Mouse (Mus musculus): ENCODE measurements around the gene Ufsp1. TPM values are rescaled to one million over a fixed set of nuclear protein-coding genes. Genes with fewer than 3 reads are reported as not detected.

Gene Ufsp1
- polyA plus RNA-seq, 1 experiment from 2014 or later: 7.6 TPM

DNA sequence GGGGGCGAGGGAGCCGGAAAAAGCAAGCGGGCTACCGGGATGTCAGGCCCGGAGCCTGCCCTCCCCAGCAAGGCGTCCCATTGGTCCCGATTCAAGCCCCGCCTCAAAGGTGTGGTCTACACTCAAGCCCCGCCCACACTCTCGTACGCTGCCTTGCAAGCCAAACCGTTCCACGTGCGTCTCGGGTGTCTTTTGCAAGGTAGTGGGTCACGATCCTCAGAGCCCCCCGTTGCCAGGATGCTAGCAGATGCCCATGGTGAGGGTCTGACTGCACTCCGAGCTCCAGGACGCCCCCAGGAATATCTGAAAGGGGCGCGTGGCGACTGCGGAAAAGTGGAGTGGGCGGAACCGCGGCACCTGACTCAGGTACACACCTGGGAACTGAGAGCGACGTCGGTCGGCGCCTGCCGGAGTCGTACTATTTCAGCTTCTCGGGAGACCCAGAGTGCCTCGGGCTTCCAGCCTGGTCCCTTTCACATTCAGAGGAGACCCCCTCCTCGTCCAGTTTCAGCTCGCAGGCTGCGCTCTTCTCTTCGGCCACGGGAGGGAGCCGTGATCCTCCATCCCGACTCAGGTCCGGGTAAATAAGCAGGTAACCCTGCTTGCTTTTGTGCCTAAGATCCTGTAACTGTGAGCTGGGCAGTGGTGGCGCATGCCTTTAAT is 39.2 kb downstream of the Ufsp1 start, which contains the start of gene Slc12a9:
Slc12a9 (minus strand) TSS at position 86 of the 663 bp plus-strand sequence.
- WGBS: 1% methylated on average over 44 of the region's 44 CpGs

DNA sequence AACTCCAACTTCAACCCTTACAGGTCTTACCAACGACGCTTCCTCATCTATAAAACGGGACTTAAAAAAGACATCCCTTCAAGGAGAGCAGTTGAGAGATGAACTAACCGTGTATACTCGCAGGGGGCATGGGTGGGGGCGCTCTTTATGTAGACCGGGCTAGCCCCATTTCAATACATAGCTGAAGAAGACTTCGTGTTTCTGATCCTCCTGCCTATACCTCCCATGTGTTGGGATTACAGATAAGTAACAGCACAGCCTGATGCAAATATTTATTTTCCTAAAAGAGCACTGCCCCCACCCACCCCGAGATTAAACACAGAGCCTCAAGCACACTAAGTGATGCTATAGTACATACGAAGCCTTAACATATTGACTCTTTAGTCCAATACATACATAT is 39.9 kb downstream of the Ufsp1 start:
- Histone ChIP-seq H3K36me3 (ENCODE audit: control insufficient read depth, insufficient read depth, low read length) (no peaks in the 10 kb centered on the region), H3K27me3 (ENCODE audit: control insufficient read depth, insufficient read depth, low read length) (no peaks in the 10 kb centered on the region), H3K9me3 (ENCODE audit: control insufficient read depth, low read length) (no peaks in the 10 kb centered on the region), H3K4me2 (ENCODE audit: low read depth, severe bottlenecking) (no peak overlapping the region), H3K4me3 (ENCODE audit: low read depth, low read length) (no peak overlapping the region), H3K9ac (ENCODE audit: low read length) (no peak overlapping the region), H3K27ac (replicated peaks; ENCODE audit: low read depth, low read length) (no peak overlapping the region), H3K4me1 (ENCODE audit: control insufficient read depth, insufficient read depth, low read length) (peaks cover 13% of the 10 kb centered on the region)
- ATAC-seq (ENCODE audit: insufficient number of reproducible peaks, low FRiP score, low TSS enrichment, low read depth): no peak
- no peak for DNase-seq (ENCODE audit: low spot score)
- 61% methylated on average over 10 of the region's 10 CpGs for WGBS

More for the DNA sequence above, 39.2 kb downstream of the Ufsp1 start, which contains the start of gene Slc12a9:
- Histone ChIP-seq H3K4me2 (ENCODE audit: low read depth, severe bottlenecking) (peak within 1 kb of the TSS; percentile 66), H3K4me1 (ENCODE audit: control insufficient read depth, insufficient read depth, low read length) (peaks cover 6% of the 10 kb centered on the region), H3K4me3 (ENCODE audit: low read depth, low read length) (peak within 1 kb of the TSS; percentile 61), H3K27ac (replicated peaks; ENCODE audit: low read depth, low read length) (no peak within 1 kb of the TSS), H3K36me3 (ENCODE audit: control insufficient read depth, insufficient read depth, low read length) (no peaks in the 10 kb centered on the region), H3K9ac (ENCODE audit: low read length) (peak within 1 kb of the TSS; percentile 70), H3K9me3 (ENCODE audit: control insufficient read depth, low read length) (no peaks in the 10 kb centered on the region), H3K27me3 (ENCODE audit: control insufficient read depth, insufficient read depth, low read length) (no peaks in the 10 kb centered on the region)
- ATAC-seq (ENCODE audit: insufficient number of reproducible peaks, low FRiP score, low TSS enrichment, low read depth) (peak; percentile 90), DNase-seq (ENCODE audit: low spot score) (peak; percentile 95)

DNA sequence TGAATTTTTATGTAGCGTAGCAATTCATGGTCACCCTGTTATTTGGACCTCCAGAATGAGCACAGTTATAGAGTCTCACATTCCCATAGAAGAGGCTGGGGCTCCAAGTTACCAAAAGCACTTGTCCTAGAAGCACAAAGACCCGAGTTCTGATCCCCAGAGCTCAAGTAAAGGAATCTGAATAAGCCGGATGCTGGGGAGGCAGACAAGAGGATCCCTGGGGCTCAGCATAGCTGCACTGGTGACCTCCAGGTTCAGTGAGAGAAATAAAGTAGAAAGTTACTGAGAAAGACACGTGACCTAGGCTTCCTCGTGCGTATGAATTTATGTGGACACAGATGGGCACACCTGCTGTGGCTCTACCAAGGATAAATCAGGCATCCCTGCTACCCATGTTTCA is 40.6 kb downstream of the Ufsp1 start:
- Histone ChIP-seq H3K4me3 (ENCODE audit: low read depth, low read length) (no peak overlapping the region), H3K9ac (ENCODE audit: low read length) (no peak overlapping the region), H3K4me2 (ENCODE audit: low read depth, severe bottlenecking) (no peak overlapping the region), H3K27ac (replicated peaks; ENCODE audit: low read depth, low read length) (no peak overlapping the region), H3K27me3 (ENCODE audit: control insufficient read depth, insufficient read depth, low read length) (no peaks in the 10 kb centered on the region), H3K9me3 (ENCODE audit: control insufficient read depth, low read length) (no peaks in the 10 kb centered on the region), H3K36me3 (ENCODE audit: control insufficient read depth, insufficient read depth, low read length) (no peaks in the 10 kb centered on the region), H3K4me1 (ENCODE audit: control insufficient read depth, insufficient read depth, low read length) (peaks cover 18% of the 10 kb centered on the region)
- no peak for ATAC-seq (ENCODE audit: insufficient number of reproducible peaks, low FRiP score, low TSS enrichment, low read depth)
- WGBS: 75% methylated on average over 6 of the region's 6 CpGs
- no peak for DNase-seq (ENCODE audit: low spot score)

DNA sequence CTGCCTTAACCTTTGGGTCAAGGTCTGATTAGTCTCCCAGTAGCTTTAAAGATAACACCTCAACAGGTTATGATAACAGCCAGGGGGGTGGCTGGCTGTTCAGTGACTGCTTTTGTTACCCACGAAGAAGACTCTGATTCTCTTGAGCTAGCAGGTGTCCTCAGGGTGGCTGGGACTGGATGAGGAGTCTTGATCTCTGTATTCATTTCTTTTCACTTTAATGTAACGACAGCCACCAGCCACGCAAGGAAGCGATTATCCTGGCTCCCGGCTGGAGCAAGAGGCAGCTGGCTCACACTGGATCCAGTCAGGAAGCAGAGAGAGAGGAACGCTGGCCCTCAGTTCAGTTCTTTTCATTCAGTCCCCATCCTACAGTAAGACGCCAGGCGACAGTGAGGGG is 42.8 kb downstream of the Ufsp1 start:
- DNase-seq (ENCODE audit: low spot score) (no peak), ATAC-seq (ENCODE audit: insufficient number of reproducible peaks, low FRiP score, low TSS enrichment, low read depth) (no peak)
- no peaks in the 10 kb centered on the region for H3K27me3 ChIP-seq (ENCODE audit: control insufficient read depth, insufficient read depth, low read length)
- no peak overlapping the region for H3K27ac ChIP-seq (replicated peaks; ENCODE audit: low read depth, low read length)
- no peak overlapping the region for H3K9ac ChIP-seq (ENCODE audit: low read length)
- H3K4me1 ChIP-seq (ENCODE audit: control insufficient read depth, insufficient read depth, low read length): peaks cover 18% of the 10 kb centered on the region
- H3K36me3 ChIP-seq (ENCODE audit: control insufficient read depth, insufficient read depth, low read length): no peaks in the 10 kb centered on the region
- 47% methylated on average over 8 of the region's 8 CpGs for WGBS
- H3K9me3 ChIP-seq (ENCODE audit: control insufficient read depth, low read length): no peaks in the 10 kb centered on the region
- H3K4me2 ChIP-seq (ENCODE audit: low read depth, severe bottlenecking): no peak overlapping the region
- no peak overlapping the region for H3K4me3 ChIP-seq (ENCODE audit: low read depth, low read length)

DNA sequence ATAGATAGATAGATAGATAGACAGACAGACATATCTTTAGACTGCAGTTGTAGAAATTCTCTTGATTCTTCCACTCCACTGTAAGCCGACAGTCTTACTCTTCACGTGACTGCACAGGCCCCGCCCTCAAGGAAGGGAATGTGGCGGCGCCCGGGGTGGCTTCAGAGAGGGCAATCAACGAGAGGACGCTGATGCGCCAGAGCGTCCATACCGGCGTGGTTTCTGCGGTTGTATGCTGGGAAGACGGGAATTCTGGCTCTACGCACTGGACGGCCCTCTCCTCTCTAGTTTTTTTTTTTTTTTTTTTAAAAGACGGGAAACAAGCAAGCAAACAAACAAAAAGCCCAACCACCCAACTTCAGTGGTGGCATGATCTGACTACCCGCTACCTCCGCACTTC is 43.8 kb downstream of the Ufsp1 start:
- peak overlapping the region; percentile 70 for H3K4me2 ChIP-seq (ENCODE audit: low read depth, severe bottlenecking)
- H3K4me1 ChIP-seq (ENCODE audit: control insufficient read depth, insufficient read depth, low read length): peaks cover 15% of the 10 kb centered on the region
- under 1% methylated on average over 19 of the region's 19 CpGs for WGBS
- ATAC-seq (ENCODE audit: insufficient number of reproducible peaks, low FRiP score, low TSS enrichment, low read depth): peak; percentile 79; the same call in 1 of the 2 replicates
- peak; percentile 87 for DNase-seq (ENCODE audit: low spot score)
- peak overlapping the region; percentile 33 for H3K4me3 ChIP-seq (ENCODE audit: low read depth, low read length)
- H3K36me3 ChIP-seq (ENCODE audit: control insufficient read depth, insufficient read depth, low read length): no peaks in the 10 kb centered on the region
- H3K9ac ChIP-seq (ENCODE audit: low read length): peak overlapping the region; percentile 64
- H3K9me3 ChIP-seq (ENCODE audit: control insufficient read depth, low read length): no peaks in the 10 kb centered on the region
- 0 out of 2 replicates have a peak overlapping the region, but pooled peaks have one; percentile 36 for H3K27ac ChIP-seq (replicated peaks; ENCODE audit: low read depth, low read length)
- H3K27me3 ChIP-seq (ENCODE audit: control insufficient read depth, insufficient read depth, low read length): no peaks in the 10 kb centered on the region

DNA sequence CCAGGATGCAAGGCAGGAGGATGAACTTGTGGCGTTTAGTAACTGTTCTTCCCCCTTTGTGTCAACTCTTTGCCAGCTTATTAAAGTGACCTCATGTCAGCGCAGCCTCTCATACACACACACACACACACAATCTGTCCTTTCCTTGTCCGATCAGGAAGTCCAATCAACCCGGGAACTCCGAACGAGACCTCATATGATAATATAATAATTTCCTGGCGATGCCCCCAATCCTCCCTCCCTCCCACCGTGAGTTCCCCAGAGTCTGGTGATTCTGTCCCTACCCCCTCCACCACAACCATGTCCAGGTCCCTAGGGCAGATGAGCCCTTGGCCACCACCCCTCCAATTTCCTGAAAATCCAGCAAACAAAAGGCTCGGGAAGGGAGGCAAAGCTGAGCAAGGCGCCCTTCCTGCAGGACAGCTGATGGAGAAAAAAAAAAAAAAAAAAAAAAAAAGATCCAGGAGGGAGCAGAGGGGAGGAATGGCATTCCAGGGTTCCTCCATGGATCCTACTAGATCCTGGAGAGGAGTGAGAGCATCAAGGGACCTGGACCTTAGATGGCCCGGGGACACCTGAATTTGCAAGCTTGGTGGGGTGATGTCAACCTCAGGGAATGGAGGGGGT is 44.3 kb downstream of the Ufsp1 start:
- 5% methylated on average over 11 of the region's 11 CpGs for WGBS
- H3K9me3 ChIP-seq (ENCODE audit: control insufficient read depth, low read length): no peaks in the 10 kb centered on the region
- H3K27ac ChIP-seq (replicated peaks; ENCODE audit: low read depth, low read length): peak overlapping the region; percentile 36; the same call in 1 of the 2 replicates
- H3K36me3 ChIP-seq (ENCODE audit: control insufficient read depth, insufficient read depth, low read length): no peaks in the 10 kb centered on the region
- peak; percentile 53 for DNase-seq (ENCODE audit: low spot score)
- no peak for ATAC-seq (ENCODE audit: insufficient number of reproducible peaks, low FRiP score, low TSS enrichment, low read depth)
- H3K4me1 ChIP-seq (ENCODE audit: control insufficient read depth, insufficient read depth, low read length): peaks cover 15% of the 10 kb centered on the region
- peak overlapping the region; percentile 64 for H3K9ac ChIP-seq (ENCODE audit: low read length)
- H3K4me3 ChIP-seq (ENCODE audit: low read depth, low read length): peak overlapping the region; percentile 33
- H3K27me3 ChIP-seq (ENCODE audit: control insufficient read depth, insufficient read depth, low read length): no peaks in the 10 kb centered on the region
- peak overlapping the region; percentile 70 for H3K4me2 ChIP-seq (ENCODE audit: low read depth, severe bottlenecking)

DNA sequence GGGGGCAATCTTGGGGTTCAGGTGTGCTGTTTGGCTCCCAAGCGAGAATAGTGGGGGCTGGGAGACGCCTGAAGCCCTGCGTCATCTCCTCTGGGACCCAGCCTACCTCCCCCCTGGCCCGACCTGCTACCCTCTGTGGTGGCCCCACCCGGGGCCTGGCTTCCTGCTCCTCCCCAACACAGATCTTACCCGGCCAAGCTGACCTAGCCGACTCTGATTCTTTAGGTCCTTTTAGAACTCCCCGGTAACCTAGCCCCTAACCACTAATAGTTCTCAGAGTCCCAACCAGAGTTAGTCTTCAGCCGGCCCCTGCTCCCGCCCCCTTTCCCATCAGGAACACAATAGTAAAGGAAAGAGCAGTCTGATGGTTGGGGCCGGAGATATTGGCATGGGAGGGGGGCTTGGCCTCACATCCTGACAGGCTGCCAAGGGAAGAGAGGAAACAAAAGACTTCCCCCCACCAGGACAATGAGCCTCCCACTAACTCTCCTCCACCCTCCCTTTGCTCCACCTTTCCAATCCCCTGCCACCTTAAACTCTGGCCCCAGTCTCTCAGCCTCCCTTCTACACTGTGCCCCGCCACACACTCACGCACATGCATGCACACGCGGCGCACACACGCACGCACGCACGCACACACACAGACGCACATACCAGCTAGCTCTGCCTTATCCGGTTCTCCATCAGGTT is 45.0 kb downstream of the Ufsp1 start:
- H3K4me3 ChIP-seq (ENCODE audit: low read depth, low read length): peak overlapping the region; percentile 33; the same call in 1 of the 2 replicates
- peak overlapping the region; percentile 70 for H3K4me2 ChIP-seq (ENCODE audit: low read depth, severe bottlenecking)
- H3K9ac ChIP-seq (ENCODE audit: low read length): peak overlapping the region; percentile 64
- H3K27ac ChIP-seq (replicated peaks; ENCODE audit: low read depth, low read length): no peak overlapping the region; the same call in none of the 2 replicates
- peaks cover 15% of the 10 kb centered on the region for H3K4me1 ChIP-seq (ENCODE audit: control insufficient read depth, insufficient read depth, low read length)
- no peaks in the 10 kb centered on the region for H3K27me3 ChIP-seq (ENCODE audit: control insufficient read depth, insufficient read depth, low read length)
- ATAC-seq (ENCODE audit: insufficient number of reproducible peaks, low FRiP score, low TSS enrichment, low read depth): 0 out of 2 replicates have a peak, but pooled peaks have one; percentile 18
- no peaks in the 10 kb centered on the region for H3K36me3 ChIP-seq (ENCODE audit: control insufficient read depth, insufficient read depth, low read length)
- DNase-seq (ENCODE audit: low spot score): peak; percentile 34
- 16% methylated on average over 22 of the region's 22 CpGs for WGBS
- no peaks in the 10 kb centered on the region for H3K9me3 ChIP-seq (ENCODE audit: control insufficient read depth, low read length)

DNA sequence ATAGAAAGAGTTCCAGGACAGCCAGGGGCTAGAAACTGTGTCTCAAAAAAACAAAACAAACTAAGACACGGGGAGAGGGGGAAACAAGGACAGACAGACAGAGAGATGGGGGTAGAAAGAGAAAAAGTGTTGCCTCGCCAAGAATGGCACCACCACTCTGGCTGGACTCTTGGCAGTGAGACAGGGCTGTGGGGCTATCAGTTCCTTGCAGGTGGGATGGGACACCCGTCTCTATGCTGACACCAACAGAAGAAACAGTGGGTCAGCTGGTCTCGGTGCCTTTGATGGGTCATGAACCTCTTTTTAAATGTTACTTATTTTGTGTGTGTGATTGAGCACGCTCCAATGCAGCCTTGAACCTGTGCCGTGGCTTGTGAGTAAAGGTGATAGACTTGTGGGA is 45.8 kb downstream of the Ufsp1 start:
- Histone ChIP-seq H3K9ac (ENCODE audit: low read length) (no peak overlapping the region), H3K4me2 (ENCODE audit: low read depth, severe bottlenecking) (no peak overlapping the region), H3K4me3 (ENCODE audit: low read depth, low read length) (no peak overlapping the region), H3K27me3 (ENCODE audit: control insufficient read depth, insufficient read depth, low read length) (no peaks in the 10 kb centered on the region), H3K9me3 (ENCODE audit: control insufficient read depth, low read length) (no peaks in the 10 kb centered on the region), H3K27ac (replicated peaks; ENCODE audit: low read depth, low read length) (no peak overlapping the region; the same call in 1 of the 2 replicates), H3K36me3 (ENCODE audit: control insufficient read depth, insufficient read depth, low read length) (no peaks in the 10 kb centered on the region), H3K4me1 (ENCODE audit: control insufficient read depth, insufficient read depth, low read length) (peaks cover 18% of the 10 kb centered on the region)
- WGBS: 80% methylated on average over 6 of the region's 6 CpGs
- ATAC-seq (ENCODE audit: insufficient number of reproducible peaks, low FRiP score, low TSS enrichment, low read depth) (no peak), DNase-seq (ENCODE audit: low spot score) (no peak)

All from limb, embryonic 11.5 days (tissue).